Mouse (Mus musculus) embryo, embryonic 9.5 days (tissue): ENCODE measurements around the gene Sprr2k.
"Not testable (repeated sequence)": the region's sequence is repeated elsewhere in the genome, so short reads cannot be mapped to it uniquely, and the experiment has no call there.

Experiments used
- DNase-seq: peaks from one replicate; pipeline ENCODE4 v3.0.0-alpha.2; 2017; ENCODE audit errors: extremely low spot score

The Sprr2k gene

DNA sequence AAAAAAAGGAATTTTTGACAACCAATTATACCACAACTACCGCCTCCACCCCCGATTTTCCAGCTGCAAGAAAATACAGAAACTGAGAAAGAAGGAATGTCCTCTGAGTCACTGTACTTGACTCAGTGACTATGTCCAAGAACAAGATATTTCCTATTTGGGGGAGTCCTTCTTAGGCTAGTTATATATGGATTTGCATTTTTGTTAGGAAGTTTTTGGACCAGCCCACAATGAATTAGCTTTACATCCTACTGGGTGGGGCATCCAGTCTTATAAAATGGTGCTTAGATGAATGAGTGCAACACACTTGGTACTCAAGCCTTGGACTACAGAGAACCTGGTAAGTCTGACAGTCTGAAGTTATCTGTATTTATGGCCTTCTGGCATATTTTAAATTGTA lies at the start of gene Sprr2k:
Gene Sprr2k, plus strand, starts transcription at position 301 of the 400 bp plus-strand sequence.
- DNase-seq: no peak

DNA sequence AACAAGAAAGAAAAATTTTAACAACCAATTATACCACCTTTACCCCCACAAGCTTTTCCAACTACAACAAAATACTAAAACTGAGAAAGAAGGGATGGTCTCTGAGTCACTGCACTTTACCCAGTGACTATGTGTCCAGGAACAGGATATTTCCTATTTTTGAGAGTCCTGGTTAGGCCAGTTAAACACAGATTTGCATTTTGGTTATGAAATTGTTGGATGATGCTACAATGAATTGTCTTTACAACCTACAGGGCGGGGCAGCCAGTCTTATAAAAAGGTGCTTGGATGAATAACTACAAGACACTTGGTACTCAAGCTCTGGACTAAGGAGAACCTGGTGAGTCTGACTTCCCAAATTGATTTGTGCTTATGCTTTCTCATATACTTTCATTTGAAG lies 47.0 kb upstream of the Sprr2k start, which contains the start of gene Sprr2h:
Gene Sprr2h, plus strand, starts transcription at position 301 of the 400 bp plus-strand sequence.
- no peak for DNase-seq

DNA sequence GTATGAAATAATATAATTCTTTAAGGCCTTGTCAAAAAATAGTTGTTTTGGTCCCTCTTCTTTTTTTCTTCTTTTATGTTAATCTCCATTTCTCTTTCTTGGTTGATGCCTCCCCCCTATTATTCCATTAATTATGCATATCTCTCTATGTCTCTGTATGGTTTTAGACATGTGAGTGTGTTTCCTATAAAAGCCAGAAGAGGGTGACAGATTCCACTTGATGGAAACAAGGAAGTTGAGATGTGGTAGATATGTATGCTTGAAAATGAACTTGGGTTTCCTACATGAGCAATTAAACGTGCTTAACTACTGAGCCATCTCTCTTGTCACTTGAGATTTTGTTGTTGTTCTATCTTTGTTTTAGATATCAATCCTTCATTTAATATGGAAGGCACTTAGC lies 38.1 kb upstream of the Sprr2k start:
- DNase-seq: no peak

DNA sequence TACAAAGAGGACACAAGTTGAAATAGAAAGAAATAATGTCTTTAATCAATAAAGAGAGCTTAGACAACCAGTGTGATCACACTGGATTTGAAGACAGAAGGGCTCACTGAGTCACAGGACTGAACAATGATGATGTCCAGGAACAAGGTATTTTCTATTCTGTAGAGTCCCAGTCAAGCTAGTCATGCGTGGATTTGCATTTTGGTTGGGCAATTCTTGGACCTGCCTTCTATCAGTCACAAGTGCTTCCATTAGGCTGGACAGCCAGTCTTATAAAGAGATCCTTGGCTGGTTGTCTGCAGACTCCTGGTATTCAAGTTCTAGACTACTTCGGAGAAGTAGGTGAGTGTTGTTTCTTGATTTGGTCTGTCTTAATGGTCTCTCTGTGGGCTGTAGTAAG lies 24.7 kb upstream of the Sprr2k start, which contains the start of gene Sprr2i:
Gene Sprr2i, plus strand, starts transcription at position 301 of the 400 bp plus-strand sequence.
- no peak for DNase-seq

DNA sequence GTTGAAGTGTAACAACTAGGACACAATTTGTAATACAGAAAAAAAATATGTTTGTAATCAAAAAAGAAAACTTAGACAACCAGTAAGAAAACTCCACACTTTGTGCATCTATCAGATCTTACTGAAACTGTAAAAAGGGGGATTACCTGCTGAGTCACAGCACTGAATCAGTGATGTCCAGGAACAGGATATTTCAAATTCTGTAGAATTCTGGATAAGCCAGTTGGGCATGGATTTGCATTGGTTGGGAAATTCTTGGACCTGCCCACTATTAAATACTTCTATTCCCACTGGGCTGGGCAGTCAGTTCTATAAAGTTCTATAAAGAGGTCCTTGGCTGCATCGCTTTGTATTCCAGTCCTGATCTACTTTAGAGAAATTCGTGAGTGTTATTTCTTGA lies 14.6 kb upstream of the Sprr2k start, which contains the start of gene Sprr2j-ps:
Gene Sprr2j-ps, plus strand, starts transcription at position 301 of the 400 bp plus-strand sequence.
- DNase-seq: no peak

DNA sequence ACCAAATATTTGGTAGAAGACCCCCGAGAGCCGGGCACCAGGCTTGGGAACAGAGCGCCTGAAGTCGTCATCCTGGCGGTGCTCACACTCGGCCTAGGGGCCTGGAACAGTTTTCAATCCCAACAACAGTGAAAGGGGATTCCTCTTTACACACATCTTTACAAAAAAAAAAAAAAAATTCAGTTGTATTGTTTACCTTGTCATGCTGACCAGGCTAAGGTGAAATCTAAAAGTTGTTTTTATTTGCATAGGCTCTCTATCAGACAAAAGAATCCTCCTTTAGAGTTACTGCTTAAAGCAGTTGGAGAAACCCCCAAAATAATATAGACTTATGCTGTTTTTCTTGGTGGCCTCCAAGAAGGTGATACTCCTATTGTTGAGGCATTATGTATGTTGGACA lies 3.1 kb upstream of the Sprr2k start, which contains the start of gene Gm9774:
Gene Gm9774, minus strand, starts transcription at position 101 of the 400 bp plus-strand sequence.
- DNase-seq: no peak

DNA sequence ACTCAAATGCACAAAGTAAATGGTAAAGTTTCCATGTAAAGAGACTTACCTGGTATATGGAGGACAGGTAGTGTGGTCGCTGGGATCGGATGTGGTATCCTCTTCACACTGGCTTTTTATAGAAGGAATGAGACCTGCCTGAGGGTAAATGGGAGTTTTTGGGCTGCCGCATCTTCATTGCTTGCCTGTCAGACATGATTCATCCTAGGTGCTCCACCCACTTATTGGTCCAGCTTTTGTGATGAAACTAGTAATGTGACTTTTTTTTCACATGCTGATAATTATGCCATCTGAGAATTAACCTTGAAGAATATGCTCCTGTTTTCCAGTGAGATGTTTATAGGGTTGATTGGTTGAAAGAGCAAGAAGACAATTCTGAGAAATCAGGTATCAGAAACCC lies 6.3 kb downstream of the Sprr2k start, which contains the start of gene Sprr1b:
Gene Sprr1b, minus strand, starts transcription at position 101 of the 400 bp plus-strand sequence.
- DNase-seq: no peak

DNA sequence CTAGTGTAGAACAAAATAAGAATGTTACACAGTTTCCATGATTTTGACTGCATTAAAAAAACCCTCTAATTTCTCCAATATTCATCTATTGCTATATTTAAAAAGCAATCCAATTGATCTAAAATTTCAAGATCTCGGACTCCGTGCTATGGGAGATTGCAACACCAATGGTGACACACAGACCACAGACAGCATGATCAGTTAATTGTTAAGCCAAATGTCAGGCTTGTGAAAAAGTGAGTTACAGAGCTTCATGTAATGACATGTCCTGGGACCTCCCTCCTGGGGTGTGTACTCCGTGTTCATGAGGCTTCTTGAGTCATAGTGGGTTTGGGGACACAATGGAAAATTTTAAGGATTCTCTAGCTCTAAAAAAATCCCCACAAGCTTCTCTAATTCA lies 7.8 kb downstream of the Sprr2k start:
- DNase-seq: no peak

DNA sequence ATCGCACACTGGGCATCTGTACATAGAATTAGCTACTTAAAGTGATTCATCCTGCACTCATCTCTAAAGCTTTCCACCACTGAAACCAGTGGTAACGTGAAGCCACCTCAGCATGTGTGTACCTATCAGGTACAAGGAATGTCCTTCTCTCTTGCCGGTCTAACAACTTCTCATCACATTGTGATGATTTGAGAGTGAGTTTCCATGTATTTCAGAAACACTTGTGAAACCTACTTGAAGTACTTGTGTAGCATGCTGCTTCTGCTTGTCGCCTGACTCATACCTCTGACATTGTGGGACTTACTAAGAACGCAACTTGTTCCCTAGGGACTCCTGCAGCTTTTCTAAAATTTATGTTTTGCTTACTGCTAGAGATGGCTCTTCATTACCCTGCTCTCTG lies 22.8 kb downstream of the Sprr2k start:
- no peak for DNase-seq

DNA sequence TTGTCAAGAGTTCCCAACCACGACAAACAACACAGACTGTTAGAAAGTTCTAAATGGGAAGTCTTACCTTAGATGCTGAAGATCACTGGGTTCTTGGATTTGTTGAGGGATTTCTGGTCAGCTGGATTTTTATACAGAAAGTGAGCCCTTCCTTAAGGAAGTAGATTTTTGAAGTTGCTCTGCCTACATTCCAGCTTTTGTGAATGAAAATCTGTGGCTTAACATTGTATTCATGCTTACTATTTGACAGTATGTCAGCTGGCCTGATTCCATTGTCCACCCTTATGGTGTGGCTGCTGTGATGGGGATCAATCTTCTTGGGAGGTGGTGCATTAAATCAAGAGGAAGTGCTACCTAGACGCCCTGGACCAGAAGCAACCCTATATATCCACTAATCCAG lies 26.2 kb downstream of the Sprr2k start, which contains the start of gene Sprr3:
Gene Sprr3, minus strand, starts transcription at position 101 of the 400 bp plus-strand sequence.
- no peak for DNase-seq

DNA sequence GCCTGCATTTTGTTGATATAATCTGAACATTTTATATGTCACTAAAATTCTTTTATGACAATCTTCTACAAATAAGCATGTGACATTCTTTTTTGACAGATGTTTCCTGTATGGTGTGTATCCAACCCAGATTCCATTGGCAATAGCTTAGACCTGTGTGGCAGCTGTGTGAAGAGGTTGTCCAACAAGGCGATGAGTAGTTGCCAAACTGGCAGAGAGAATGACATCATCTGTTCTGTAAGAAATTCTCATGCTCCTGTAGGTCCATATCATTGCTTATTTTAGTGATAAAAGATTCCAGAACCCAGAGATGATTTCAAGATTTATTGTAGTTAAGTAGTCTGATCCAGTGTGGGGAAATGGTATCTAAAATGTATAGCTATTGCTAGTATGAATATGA lies 34.2 kb downstream of the Sprr2k start:
- DNase-seq: no peak

DNA sequence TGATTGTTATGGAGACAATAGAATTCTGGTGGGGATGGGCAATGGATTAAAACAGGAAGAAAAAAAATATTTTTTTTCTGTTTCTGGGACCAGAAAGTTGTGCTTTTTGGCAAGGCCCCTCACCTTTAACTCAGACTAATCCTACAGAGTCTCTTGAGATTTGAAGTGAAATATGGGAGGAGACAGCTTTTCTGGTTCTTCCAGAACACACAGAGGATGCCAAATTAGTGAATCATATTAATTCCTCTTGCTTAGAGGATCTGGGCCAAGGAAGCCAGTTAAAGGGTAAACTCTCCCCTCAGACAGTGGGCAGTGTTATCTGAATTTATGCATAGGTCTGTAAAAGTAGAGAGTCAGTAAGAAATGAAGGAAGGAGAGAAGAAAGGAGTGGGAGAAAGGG lies 35.0 kb downstream of the Sprr2k start:
- DNase-seq: no peak

DNA sequence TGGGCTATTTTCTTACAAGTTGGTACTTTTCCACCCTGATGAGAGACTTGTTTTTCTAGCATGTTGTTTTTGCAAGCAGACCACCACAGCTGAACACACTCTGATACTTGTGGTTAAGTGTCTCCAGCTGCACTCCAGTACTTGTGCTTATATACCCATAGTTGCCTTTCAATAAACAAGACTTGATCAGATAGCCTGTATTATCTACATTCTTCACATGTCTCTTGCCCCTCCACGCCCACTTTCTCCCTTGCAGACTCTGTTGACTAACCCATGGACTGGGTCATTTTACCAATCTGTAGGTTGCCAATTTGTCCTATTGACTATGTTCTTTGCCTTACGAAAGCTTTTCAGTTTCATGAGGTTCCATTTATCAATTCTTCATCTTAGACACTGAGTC lies 37.7 kb downstream of the Sprr2k start:
- DNase-seq: no peak

DNA sequence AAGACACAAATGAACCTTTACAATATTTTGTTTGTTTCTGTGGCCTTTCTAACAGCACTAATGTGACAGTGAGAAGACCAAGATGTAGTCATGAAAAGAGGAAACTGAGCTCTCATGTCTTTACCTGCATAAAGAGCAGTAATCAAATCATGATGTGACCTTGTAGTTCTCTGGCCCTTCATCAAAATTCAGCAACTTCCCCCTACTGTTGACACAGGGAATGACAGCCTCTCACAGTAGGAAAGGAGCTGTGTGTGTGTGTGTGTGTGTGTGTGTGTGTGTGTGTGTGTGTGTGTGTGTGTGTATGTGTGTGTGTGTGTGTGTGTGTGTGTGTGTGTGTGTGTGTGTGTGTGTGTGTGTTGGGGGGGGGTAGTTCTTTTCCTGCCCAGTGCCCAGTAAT lies 48.9 kb downstream of the Sprr2k start:
- DNase-seq: not testable (repeated sequence)
